Mouse (Mus musculus) intestine, postnatal 0 days (tissue): ENCODE data around the gene Rnf187. TPM values are rescaled to one million over a fixed set of nuclear protein-coding genes. Genes with fewer than 3 reads are reported as not detected.
A peak's percentile ranks its signal among the peaks of the same experiment; 100 is the strongest.

Experiments
- ATAC-seq: fragments of 200-750 bp; cut with Nextera tagmentation; 2 replicates; pipeline ENCODE4 v1.8.0; 2017; ENCODE audit warnings: mild to moderate bottlenecking, moderate TSS enrichment, moderate library complexity
- H3K27ac ChIP-seq: fragments of 300-500 bp; sonication (generic); 2 replicates; pipeline ENCODE4 v1.5.1; 2014; ENCODE audit warnings: mild to moderate bottlenecking, low read depth, low read length, moderate library complexity
- H3K27me3 ChIP-seq: fragments of 300-500 bp; sonication (generic); replicated peaks from 2 replicates; pipeline ENCODE4 v1.6.1; 2014; ENCODE audit warnings: low read length, mixed read lengths; ENCODE audit not compliant: control insufficient read depth, insufficient read depth
- H3K36me3 ChIP-seq: fragments of 300-500 bp; sonication (generic); 2 replicates; pipeline ENCODE4 v1.6.1; 2014; ENCODE audit warnings: mild to moderate bottlenecking, moderate library complexity; ENCODE audit not compliant: control insufficient read depth, insufficient read depth
- H3K4me1 ChIP-seq: fragments of 300-500 bp; sonication (generic); replicated peaks from 2 replicates; pipeline ENCODE4 v1.6.1; 2014; ENCODE audit warnings: antibody characterized with exemption, low read length, mixed read lengths; ENCODE audit not compliant: control insufficient read depth, insufficient read depth
- H3K4me2 ChIP-seq: fragments of 300-500 bp; sonication (generic); replicated peaks from 2 replicates; pipeline ENCODE4 v1.6.1; 2014; ENCODE audit warnings: low read depth, mild to moderate bottlenecking, moderate library complexity
- H3K4me3 ChIP-seq: fragments of 300-500 bp; sonication (generic); 2 replicates; pipeline ENCODE4 v1.5.1; 2014; ENCODE audit warnings: low read depth, low read length
- H3K9ac ChIP-seq: fragments of 300-500 bp; sonication (generic); 2 replicates; pipeline ENCODE4 v1.6.1; 2014; ENCODE audit warnings: mild to moderate bottlenecking, low read depth, low read length
- H3K9me3 ChIP-seq: fragments of 300-500 bp; sonication (generic); 2 replicates; pipeline ENCODE4 v1.6.1; 2016; ENCODE audit warnings: mixed run types; ENCODE audit not compliant: control insufficient read depth
- CTCF ChIP-seq: sonication (generic); IDR thresholded peaks from 2 replicates; pipeline ENCODE4 v1.5.1; 2016; ENCODE audit warnings: low read depth, mild to moderate bottlenecking, control low read depth, antibody characterized with exemption, moderate library complexity
- WGBS: fragments of 180-500 bp; shearing (Covaris S2); extraction: QIAGEN DNeasy Blood & Tissue Kit; methylation state at CpG from one replicate; pipeline ENCODE4 v1.1.7; 2014; 5-methylcytosine and 5-hydroxymethylcytosine counted together
- microRNA-seq: library from miRNA; unstranded; fragments of <30 nt; microRNA quantifications from one replicate; pipeline ENCODE4, GENCODE M21; 2016
- polyA plus RNA-seq: library from polyadenylated mRNA; unstranded; fragments of >200 nt; fragmentation: Nextera tagmentation; extraction: Ambion mirVana; gene quantifications from 2 replicates; pipeline ENCODE4 v1.2.1, GENCODE M21; 2015

Gene Rnf187
- polyA plus RNA-seq, 1 experiment from 2014 or later = 113 TPM

GRCm38 (mm10) chr11:58901080-58901479 lies 37.6 kb downstream of the Rnf187 start:
- Histone ChIP-seq H3K36me3 (peaks cover 41% of the 10 kb centered on the region), H3K9me3 (no peaks in the 10 kb centered on the region), H3K27me3 (no peaks in the 10 kb centered on the region), H3K4me3 (no peak overlapping the region), H3K27ac (no peak overlapping the region), H3K4me2 (no peak overlapping the region), H3K9ac (no peak overlapping the region), H3K4me1 (0 out of 2 replicates have a peak, but pooled peaks cover 4% of the 10 kb centered on the region)
- TF ChIP-seq CTCF = no peak
- no peak for ATAC-seq

DNA sequence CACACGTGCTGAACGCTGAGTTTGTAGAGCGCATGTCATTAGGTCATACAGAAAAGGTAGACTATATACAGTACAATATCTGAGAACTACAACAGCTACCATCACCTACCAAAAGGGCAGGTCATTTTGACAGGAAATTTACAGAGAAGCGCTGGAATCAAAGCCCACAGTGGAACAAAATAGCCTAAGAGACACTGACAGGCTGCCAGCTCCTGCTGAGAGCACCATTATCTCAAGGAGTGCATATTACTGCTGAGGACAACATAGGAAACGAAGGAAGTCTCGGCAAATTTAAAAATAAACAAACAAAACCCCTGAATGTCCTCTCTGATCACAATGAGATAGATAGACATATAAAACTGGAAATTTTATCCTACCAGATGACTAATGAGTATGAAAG lies 41.2 kb downstream of the Rnf187 start:
- WGBS = 85% methylated on average over 6 of the region's 6 CpGs
- Histone ChIP-seq H3K4me2 (no peak overlapping the region), H3K4me3 (no peak overlapping the region), H3K27me3 (no peaks in the 10 kb centered on the region), H3K36me3 (peaks cover 59% of the 10 kb centered on the region), H3K27ac (no peak overlapping the region), H3K9me3 (no peaks in the 10 kb centered on the region), H3K9ac (no peak overlapping the region), H3K4me1 (no peaks in the 10 kb centered on the region)
- ATAC-seq = no peak
- no peak for TF ChIP-seq CTCF

GRCm38 (mm10) chr11:58894456-58894855 lies 44.3 kb downstream of the Rnf187 start:
- no peak for ATAC-seq
- Histone ChIP-seq H3K9me3 (no peaks in the 10 kb centered on the region), H3K36me3 (peaks cover 69% of the 10 kb centered on the region), H3K27ac (no peak overlapping the region), H3K4me3 (no peak overlapping the region), H3K4me1 (no peaks in the 10 kb centered on the region), H3K9ac (no peak overlapping the region), H3K4me2 (no peak overlapping the region), H3K27me3 (no peaks in the 10 kb centered on the region)
- WGBS = 76% methylated on average over 6 of the region's 6 CpGs
- TF ChIP-seq CTCF = 0 out of 2 replicates have a peak, but pooled peaks have one; percentile 4

DNA sequence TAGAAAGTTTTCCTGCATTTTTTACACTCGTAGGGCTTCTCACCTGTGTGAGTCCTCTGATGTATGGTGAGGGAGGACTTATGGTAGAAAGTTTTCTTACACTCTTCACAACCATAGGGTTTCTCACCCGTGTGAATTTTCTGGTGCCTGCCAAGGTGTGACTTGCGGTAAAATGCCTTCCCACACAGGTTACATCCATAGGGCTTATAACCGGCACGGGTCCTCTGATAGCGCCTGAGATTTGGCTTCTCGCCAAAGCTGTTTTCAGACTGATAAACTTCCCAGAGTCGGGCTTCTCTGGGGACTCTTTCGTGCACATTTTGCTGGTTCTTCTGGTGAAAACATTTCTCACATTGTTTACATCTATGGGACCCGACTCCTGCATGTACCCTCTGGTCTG lies 48.2 kb downstream of the Rnf187 start:
- no peak for TF ChIP-seq CTCF
- no peak overlapping the region for H3K4me2 ChIP-seq
- no peak overlapping the region for H3K9ac ChIP-seq
- H3K27ac ChIP-seq = no peak overlapping the region
- H3K36me3 ChIP-seq = peaks cover 40% of the 10 kb centered on the region
- ATAC-seq = no peak
- H3K4me3 ChIP-seq = no peak overlapping the region
- H3K27me3 ChIP-seq = no peaks in the 10 kb centered on the region
- H3K4me1 ChIP-seq = no peaks in the 10 kb centered on the region
- H3K9me3 ChIP-seq = no peaks in the 10 kb centered on the region
- WGBS = 75% methylated on average over 10 of the region's 10 CpGs

GRCm38 (mm10) chr11:58883756-58884155 lies 55.0 kb downstream of the Rnf187 start:
- H3K4me2 ChIP-seq = no peak overlapping the region
- WGBS = 77% methylated on average over 8 of the region's 8 CpGs
- TF ChIP-seq CTCF = no peak
- no peak overlapping the region for H3K27ac ChIP-seq
- no peak overlapping the region for H3K4me3 ChIP-seq
- H3K9me3 ChIP-seq = no peaks in the 10 kb centered on the region
- no peak for ATAC-seq
- H3K4me1 ChIP-seq = no peaks in the 10 kb centered on the region
- H3K27me3 ChIP-seq = no peaks in the 10 kb centered on the region
- peaks cover 19% of the 10 kb centered on the region for H3K36me3 ChIP-seq
- no peak overlapping the region for H3K9ac ChIP-seq

Small RNA genes lying within 50 kb of the gene (microRNA-seq; reads per million reads assigned to microRNA genes)
- gene Gm44313 = not detected

Other genes with a start within 250 kb of the Rnf187 start
- not detected in 2 replicates for gene Olfr319, start 239.8 kb downstream of the Rnf187 start, polyA plus RNA-seq
- gene Olfr318, start 214.9 kb downstream of the Rnf187 start, polyA plus RNA-seq = not detected in 2 replicates
- not detected in 2 replicates for gene Olfr317, start 199.7 kb downstream of the Rnf187 start, polyA plus RNA-seq
- not detected in 2 replicates for gene Olfr316, start 186.2 kb downstream of the Rnf187 start, polyA plus RNA-seq
- not detected in 2 replicates for gene Olfr315, start 165.7 kb downstream of the Rnf187 start, polyA plus RNA-seq
- gene Olfr314, start 156.0 kb downstream of the Rnf187 start, polyA plus RNA-seq = not detected in 2 replicates
- 1.9 and 4.1 TPM in 2 replicates for gene Fam183b, start 137.0 kb downstream of the Rnf187 start, polyA plus RNA-seq
- not detected in 2 replicates for gene Olfr313, start 123.9 kb downstream of the Rnf187 start, polyA plus RNA-seq
- not detected in 2 replicates for gene Olfr312, start 109.7 kb downstream of the Rnf187 start, polyA plus RNA-seq
- gene Olfr311, start 99.7 kb downstream of the Rnf187 start, polyA plus RNA-seq = not detected in 2 replicates
- 1.6 and 1.9 TPM in 2 replicates for gene Gm12258, start 91.8 kb downstream of the Rnf187 start, polyA plus RNA-seq
- 1.9 and 2.1 TPM in 2 replicates for gene 2810021J22Rik, start 71.7 kb downstream of the Rnf187 start, polyA plus RNA-seq
- gene Zfp39, start 34.7 kb downstream of the Rnf187 start, polyA plus RNA-seq = 1.5 and 1.6 TPM in 2 replicates
- gene Btnl10, start 21.0 kb downstream of the Rnf187 start, polyA plus RNA-seq = not detected in 2 replicates
- 6.9 and 7.8 TPM in 2 replicates for gene Hist3h2ba, start 10.0 kb upstream of the Rnf187 start, polyA plus RNA-seq
- gene Hist3h2a, start 15.8 kb upstream of the Rnf187 start, polyA plus RNA-seq = 15.8 and 16.7 TPM in 2 replicates
- 0.08 and 0.12 TPM in 2 replicates for gene Trim17, start 15.8 kb upstream of the Rnf187 start, polyA plus RNA-seq
- gene Trim11, start 39.2 kb upstream of the Rnf187 start, polyA plus RNA-seq = 8.9 and 9.7 TPM in 2 replicates
- 0.16 and 0.23 TPM in 2 replicates for gene Obscn, start 197.5 kb upstream of the Rnf187 start, polyA plus RNA-seq
- 3.4 and 4.1 TPM in 2 replicates for gene Iba57, start 224.8 kb upstream of the Rnf187 start, polyA plus RNA-seq
- 2.2 and 2.3 TPM in 2 replicates for gene Gjc2, start 244.3 kb upstream of the Rnf187 start, polyA plus RNA-seq